Mouse (Mus musculus): Measurements from ENCODE around the gene Acrbp. TPM values are rescaled to one million over a fixed set of nuclear protein-coding genes. Genes with fewer than 3 reads are reported as not detected.

Gene Acrbp
- polyA plus RNA-seq, 1 experiment from 2014 or later = 7.4 TPM

DNA sequence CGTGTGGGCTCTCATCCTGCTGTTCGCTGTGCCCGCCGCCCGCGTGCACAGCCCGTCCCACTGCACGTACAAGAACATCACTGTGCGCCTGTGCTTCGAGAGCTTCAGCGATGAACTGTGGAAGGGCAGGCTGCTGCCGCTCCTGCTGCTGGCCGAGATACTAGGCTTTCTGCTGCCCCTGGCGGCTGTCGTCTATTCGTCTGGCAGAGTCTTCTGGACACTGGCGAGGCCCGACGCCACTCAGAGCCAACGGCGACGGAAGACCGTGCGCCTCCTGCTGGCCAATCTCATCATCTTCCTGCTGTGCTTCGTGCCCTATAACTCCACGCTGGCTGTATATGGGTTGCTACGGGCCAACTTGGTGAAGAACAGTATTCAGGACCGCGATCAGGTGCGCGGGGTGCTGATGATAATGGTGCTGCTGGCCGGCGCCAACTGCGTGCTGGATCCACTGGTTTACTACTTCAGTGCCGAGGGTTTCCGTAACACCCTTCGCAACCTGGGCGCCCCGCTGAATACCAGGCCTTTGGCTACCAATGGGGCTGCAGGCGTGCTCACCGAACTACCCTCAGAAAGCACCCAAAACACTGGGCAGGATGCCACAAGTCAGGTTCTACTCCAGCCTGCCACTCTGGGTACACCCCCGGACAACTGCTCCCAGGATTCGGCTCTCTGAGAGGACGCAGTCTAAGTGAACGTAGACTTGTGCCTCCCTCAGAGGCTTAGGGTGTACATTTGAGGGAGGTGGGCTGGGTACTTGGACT, 32.5 kb downstream of the Acrbp start:
- no peaks in the 10 kb centered on the region for H3K27me3 ChIP-seq (replicated peaks; ENCODE audit: control insufficient read depth, insufficient read depth, low read length)
- H3K4me3 ChIP-seq (ENCODE audit: low read depth, low read length) = peak overlapping the region; percentile 53
- DNase-seq (ENCODE audit: low spot score) = peak; percentile 83
- no peaks in the 10 kb centered on the region for H3K9me3 ChIP-seq (ENCODE audit: control insufficient read depth, low read length)
- peak overlapping the region; percentile 45; the same call in 1 of the 2 replicates for H3K27ac ChIP-seq (ENCODE audit: low read depth, low read length)
- H3K4me1 ChIP-seq (replicated peaks; ENCODE audit: control insufficient read depth, insufficient read depth, low read length) = peaks cover 12% of the 10 kb centered on the region
- H3K9ac ChIP-seq (ENCODE audit: low read depth, low read length) = peak overlapping the region; percentile 66
- ATAC-seq (replicated peaks; ENCODE audit: low FRiP score) = peak; percentile 89
- peak overlapping the region; percentile 81 for H3K4me2 ChIP-seq
- no peaks in the 10 kb centered on the region for H3K36me3 ChIP-seq (ENCODE audit: control insufficient read depth, insufficient read depth, low read length)
- 28% methylated on average over 45 of the region's 45 CpGs for WGBS

DNA sequence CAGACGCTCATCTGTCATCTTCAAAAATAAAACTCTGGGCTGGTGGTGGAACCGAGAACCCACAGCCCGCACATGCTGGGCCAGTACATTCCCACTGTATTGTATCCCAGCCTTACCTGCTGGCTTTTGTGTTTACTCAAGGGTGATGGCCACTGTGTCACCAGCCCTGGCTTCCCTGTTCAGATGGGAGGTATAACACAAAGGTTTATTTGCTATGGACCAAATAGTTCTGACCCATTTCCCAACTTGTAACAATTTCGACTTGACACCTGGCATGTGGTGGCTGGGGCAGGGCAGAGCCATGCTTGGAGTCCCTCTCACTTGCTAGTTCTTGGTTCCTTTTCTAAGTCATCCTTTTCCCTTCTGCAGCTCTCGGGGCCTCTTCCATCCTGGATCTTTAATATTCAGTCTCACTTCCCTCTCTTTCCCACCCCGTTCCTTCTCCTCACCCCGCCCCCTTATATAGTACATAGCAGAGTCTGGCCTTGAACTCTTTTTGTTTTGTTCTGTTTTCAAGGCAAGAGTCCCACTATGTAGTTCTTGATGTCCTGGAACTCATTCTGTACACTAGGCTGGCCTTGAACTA, 33.4 kb downstream of the Acrbp start:
- Histone ChIP-seq H3K4me2 (no peak overlapping the region), H3K27ac (ENCODE audit: low read depth, low read length) (no peak overlapping the region), H3K36me3 (ENCODE audit: control insufficient read depth, insufficient read depth, low read length) (no peaks in the 10 kb centered on the region), H3K27me3 (replicated peaks; ENCODE audit: control insufficient read depth, insufficient read depth, low read length) (no peaks in the 10 kb centered on the region), H3K4me1 (replicated peaks; ENCODE audit: control insufficient read depth, insufficient read depth, low read length) (peaks cover 12% of the 10 kb centered on the region), H3K9ac (ENCODE audit: low read depth, low read length) (no peak overlapping the region), H3K9me3 (ENCODE audit: control insufficient read depth, low read length) (no peaks in the 10 kb centered on the region), H3K4me3 (ENCODE audit: low read depth, low read length) (no peak overlapping the region)
- ATAC-seq (replicated peaks; ENCODE audit: low FRiP score) (no peak), DNase-seq (ENCODE audit: low spot score) (no peak)
- WGBS = 87% methylated on average over 7 of the region's 7 CpGs

DNA sequence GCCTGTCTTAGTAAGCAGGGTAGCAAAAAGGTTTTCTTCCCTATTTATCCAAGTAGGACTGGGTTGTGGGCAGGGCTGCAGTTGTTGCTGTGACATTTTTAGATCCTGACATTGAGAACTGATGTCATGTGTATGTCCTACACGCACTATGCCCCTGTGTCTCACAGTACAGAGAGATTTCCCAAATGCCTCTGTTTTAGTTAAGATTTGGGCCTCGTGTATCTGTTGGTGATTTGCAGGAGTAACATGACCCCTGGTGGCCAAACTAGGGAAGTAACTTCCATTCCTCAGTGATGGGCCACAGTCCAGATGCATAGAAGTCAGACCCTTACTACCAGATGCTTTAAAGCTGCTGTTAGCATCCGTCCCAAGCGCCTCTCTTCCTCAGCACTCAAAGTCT, 34.9 kb downstream of the Acrbp start:
- Histone ChIP-seq H3K4me3 (ENCODE audit: low read depth, low read length) (no peak overlapping the region), H3K27me3 (replicated peaks; ENCODE audit: control insufficient read depth, insufficient read depth, low read length) (no peaks in the 10 kb centered on the region), H3K9me3 (ENCODE audit: control insufficient read depth, low read length) (no peaks in the 10 kb centered on the region), H3K4me2 (no peak overlapping the region), H3K36me3 (ENCODE audit: control insufficient read depth, insufficient read depth, low read length) (no peaks in the 10 kb centered on the region), H3K27ac (ENCODE audit: low read depth, low read length) (no peak overlapping the region), H3K4me1 (replicated peaks; ENCODE audit: control insufficient read depth, insufficient read depth, low read length) (peaks cover 20% of the 10 kb centered on the region), H3K9ac (ENCODE audit: low read depth, low read length) (no peak overlapping the region)
- no peak for DNase-seq (ENCODE audit: low spot score)
- 13% methylated on average over 4 of the region's 4 CpGs for WGBS
- peak; percentile 11; the same call in 1 of the 2 replicates for ATAC-seq (replicated peaks; ENCODE audit: low FRiP score)

DNA sequence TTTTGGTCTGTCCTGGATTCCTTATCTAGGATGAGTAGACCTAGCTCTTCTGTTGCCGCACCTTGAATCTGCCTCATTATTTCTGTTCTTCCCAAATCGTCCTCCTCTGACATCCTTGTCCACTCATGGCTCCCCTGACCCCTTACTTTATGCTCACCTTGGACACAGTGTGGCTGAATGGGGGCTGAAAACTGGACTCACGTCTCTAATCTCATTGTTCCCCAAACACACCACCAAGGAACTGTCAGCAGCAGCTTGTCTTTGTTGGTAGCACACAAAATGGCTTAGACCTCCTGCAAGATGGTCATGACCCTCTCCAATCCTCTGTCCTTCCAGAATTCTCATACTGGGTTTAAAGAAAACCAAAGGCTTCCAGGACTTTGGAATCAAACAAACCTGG, 38.4 kb downstream of the Acrbp start:
- Histone ChIP-seq H3K9ac (ENCODE audit: low read depth, low read length) (no peak overlapping the region), H3K9me3 (ENCODE audit: control insufficient read depth, low read length) (no peaks in the 10 kb centered on the region), H3K27ac (ENCODE audit: low read depth, low read length) (peak overlapping the region; percentile 88; the same call in 1 of the 2 replicates), H3K36me3 (ENCODE audit: control insufficient read depth, insufficient read depth, low read length) (no peaks in the 10 kb centered on the region), H3K4me1 (replicated peaks; ENCODE audit: control insufficient read depth, insufficient read depth, low read length) (peaks cover 28% of the 10 kb centered on the region), H3K27me3 (replicated peaks; ENCODE audit: control insufficient read depth, insufficient read depth, low read length) (no peaks in the 10 kb centered on the region), H3K4me2 (no peak overlapping the region), H3K4me3 (ENCODE audit: low read depth, low read length) (no peak overlapping the region)
- no peak for ATAC-seq (replicated peaks; ENCODE audit: low FRiP score)
- no peak for DNase-seq (ENCODE audit: low spot score)
- WGBS = 79% methylated on average over 3 of the region's 3 CpGs

DNA sequence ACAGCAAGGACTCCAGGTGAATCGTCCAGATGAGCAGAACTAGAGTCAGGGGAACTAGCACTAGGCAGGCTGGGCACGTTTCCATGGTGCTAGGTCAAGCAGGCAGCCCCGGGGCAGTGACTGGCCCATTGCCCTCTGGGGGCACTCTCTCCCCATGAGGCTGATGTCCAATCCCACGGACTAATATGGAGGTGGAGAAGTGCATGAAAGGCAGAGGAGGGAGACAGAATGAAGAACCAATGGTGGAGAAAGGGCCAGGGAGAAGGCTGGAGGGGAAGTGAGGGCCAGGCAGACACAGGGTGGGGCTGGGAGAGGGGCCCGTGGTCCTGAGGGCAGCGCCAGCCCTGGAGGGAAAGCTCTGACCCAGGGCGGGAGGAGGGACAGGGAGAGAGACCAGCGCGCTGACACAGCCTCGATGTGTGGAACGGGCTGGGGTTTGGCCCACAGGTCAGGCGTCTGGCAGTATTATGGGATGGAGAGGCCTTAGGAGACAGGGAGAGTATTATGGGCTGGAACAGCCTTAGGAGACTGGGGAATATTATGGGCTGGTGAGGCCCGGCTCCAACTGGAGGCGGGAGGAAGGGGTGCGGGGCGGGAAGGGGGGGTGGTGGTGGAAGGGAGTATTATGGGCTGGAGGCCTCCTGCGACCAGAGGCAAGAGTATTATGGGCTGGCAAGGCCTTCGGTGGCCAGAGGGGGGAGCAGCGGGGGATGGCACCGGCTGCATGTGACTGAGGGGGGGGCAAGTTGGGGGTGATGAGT, 39.3 kb downstream of the Acrbp start:
- ATAC-seq (replicated peaks; ENCODE audit: low FRiP score) = peak; percentile 71
- no peaks in the 10 kb centered on the region for H3K36me3 ChIP-seq (ENCODE audit: control insufficient read depth, insufficient read depth, low read length)
- H3K27ac ChIP-seq (ENCODE audit: low read depth, low read length) = peak overlapping the region; percentile 88
- H3K27me3 ChIP-seq (replicated peaks; ENCODE audit: control insufficient read depth, insufficient read depth, low read length) = no peaks in the 10 kb centered on the region
- peak overlapping the region; percentile 14; the same call in 1 of the 2 replicates for H3K4me3 ChIP-seq (ENCODE audit: low read depth, low read length)
- H3K9ac ChIP-seq (ENCODE audit: low read depth, low read length) = peak overlapping the region; percentile 44
- H3K9me3 ChIP-seq (ENCODE audit: control insufficient read depth, low read length) = no peaks in the 10 kb centered on the region
- H3K4me1 ChIP-seq (replicated peaks; ENCODE audit: control insufficient read depth, insufficient read depth, low read length) = peaks cover 27% of the 10 kb centered on the region
- H3K4me2 ChIP-seq = peak overlapping the region; percentile 65
- DNase-seq (ENCODE audit: low spot score) = peak; percentile 75
- WGBS = 5% methylated on average over 20 of the region's 20 CpGs

DNA sequence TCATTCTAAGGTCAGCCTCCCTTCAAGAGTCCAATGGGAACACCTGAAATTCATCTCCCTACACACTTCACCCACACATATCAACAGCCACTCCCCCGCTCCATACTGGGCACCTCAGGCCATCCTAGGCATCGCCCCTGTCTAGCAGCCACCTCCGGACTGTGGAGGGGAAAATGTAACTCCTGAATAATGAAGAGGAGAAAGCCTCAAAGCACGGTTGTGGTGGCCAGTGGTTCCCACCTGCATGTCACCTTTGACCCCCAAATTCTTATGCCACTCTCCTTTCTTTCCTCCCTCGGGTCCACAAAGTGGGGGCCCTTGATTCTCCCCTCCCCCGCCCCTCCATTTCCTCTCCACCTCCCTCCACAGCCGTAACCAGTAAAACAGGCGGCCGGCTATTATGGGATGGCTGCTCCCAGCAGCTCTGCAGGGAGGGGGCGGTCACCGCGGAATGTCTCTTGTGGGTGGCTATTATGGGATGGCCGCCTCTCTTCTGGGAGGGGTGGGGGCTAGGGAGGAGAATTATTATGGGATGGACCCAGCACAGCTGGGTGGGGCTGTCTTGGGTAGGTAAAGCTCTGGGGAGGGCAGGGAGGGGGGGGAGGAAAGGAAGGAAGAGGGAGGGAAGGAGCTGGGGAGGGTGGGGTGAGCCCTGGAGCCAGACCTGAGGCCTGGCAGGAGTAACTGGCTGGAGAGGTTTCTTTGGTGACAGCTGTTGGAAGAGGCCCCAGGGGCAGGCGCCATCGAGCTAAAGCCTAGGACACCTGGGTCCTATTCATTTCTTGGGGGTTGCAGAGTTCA, 40.2 kb downstream of the Acrbp start:
- Histone ChIP-seq H3K4me1 (replicated peaks; ENCODE audit: control insufficient read depth, insufficient read depth, low read length) (peaks cover 26% of the 10 kb centered on the region), H3K4me3 (ENCODE audit: low read depth, low read length) (peak overlapping the region; percentile 30; the same call in 1 of the 2 replicates), H3K9ac (ENCODE audit: low read depth, low read length) (peak overlapping the region; percentile 66), H3K36me3 (ENCODE audit: control insufficient read depth, insufficient read depth, low read length) (no peaks in the 10 kb centered on the region), H3K27me3 (replicated peaks; ENCODE audit: control insufficient read depth, insufficient read depth, low read length) (no peaks in the 10 kb centered on the region), H3K9me3 (ENCODE audit: control insufficient read depth, low read length) (no peaks in the 10 kb centered on the region), H3K4me2 (peak overlapping the region; percentile 65), H3K27ac (ENCODE audit: low read depth, low read length) (peak overlapping the region; percentile 88)
- ATAC-seq (replicated peaks; ENCODE audit: low FRiP score) (peak; percentile 64), DNase-seq (ENCODE audit: low spot score) (peak; percentile 75)
- 6% methylated on average over 15 of the region's 15 CpGs for WGBS

DNA sequence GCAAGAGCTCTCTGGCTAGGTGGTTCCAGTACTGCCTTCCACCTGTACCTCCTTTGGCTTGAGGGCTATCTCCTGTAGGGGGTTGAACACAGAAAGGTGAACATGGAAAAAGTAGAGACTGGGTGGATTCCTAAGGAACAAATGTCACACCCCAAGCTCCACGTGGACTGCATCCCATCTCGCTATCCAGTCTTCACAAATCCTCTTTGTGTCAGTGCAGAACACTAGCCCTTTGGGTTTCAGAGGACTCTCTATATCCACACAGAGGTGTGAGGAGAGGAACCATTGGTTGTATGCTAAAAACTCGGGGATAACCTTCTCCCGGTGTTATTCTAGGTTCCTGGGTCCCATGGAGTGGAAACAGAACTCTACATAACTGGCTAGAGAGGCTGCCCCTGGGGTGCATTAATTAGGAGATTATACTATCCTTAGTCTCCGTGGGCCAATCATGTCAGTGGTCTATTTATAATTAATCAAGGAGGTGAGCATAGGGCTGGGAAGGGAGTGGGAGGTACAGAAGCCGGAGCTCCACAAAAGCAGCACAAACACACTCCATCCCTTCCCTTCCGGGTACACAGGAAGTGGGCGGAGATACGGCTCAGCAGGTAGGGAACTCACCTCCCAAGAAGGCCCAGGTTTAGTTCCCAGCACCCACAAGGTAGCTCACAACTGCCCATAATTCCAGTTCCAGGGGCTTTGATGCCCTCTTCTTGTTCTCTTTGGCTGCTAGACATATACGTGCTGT, 41.0 kb downstream of the Acrbp start:
- H3K27ac ChIP-seq (ENCODE audit: low read depth, low read length) = peak overlapping the region; percentile 88
- peak overlapping the region; percentile 30; the same call in 1 of the 2 replicates for H3K4me3 ChIP-seq (ENCODE audit: low read depth, low read length)
- peak overlapping the region; percentile 65 for H3K4me2 ChIP-seq
- H3K4me1 ChIP-seq (replicated peaks; ENCODE audit: control insufficient read depth, insufficient read depth, low read length) = peaks cover 34% of the 10 kb centered on the region
- no peak for ATAC-seq (replicated peaks; ENCODE audit: low FRiP score)
- no peaks in the 10 kb centered on the region for H3K9me3 ChIP-seq (ENCODE audit: control insufficient read depth, low read length)
- H3K9ac ChIP-seq (ENCODE audit: low read depth, low read length) = peak overlapping the region; percentile 66
- 60% methylated on average over 10 of the region's 10 CpGs for WGBS
- no peak for DNase-seq (ENCODE audit: low spot score)
- H3K36me3 ChIP-seq (ENCODE audit: control insufficient read depth, insufficient read depth, low read length) = no peaks in the 10 kb centered on the region
- H3K27me3 ChIP-seq (replicated peaks; ENCODE audit: control insufficient read depth, insufficient read depth, low read length) = no peaks in the 10 kb centered on the region

All from liver, embryonic 11.5 days (tissue).